Mouse (Mus musculus): Measurements from ENCODE around the gene Stk24.

Gene Stk24

GRCm38 (mm10) chr14:121314934-121315333 is 64.9 kb downstream of the Stk24 start:
- DNase-seq (ENCODE audit: low spot score), result no peak

- DNase-seq (ENCODE audit: low spot score), result no peak
Observed at GRCm38 (mm10) chr14:121313283-121313682, 66.5 kb downstream of the Stk24 start.

GRCm38 (mm10) chr14:121311083-121311482 is 68.7 kb downstream of the Stk24 start:
- DNase-seq (ENCODE audit: low spot score), result no peak

DNA sequence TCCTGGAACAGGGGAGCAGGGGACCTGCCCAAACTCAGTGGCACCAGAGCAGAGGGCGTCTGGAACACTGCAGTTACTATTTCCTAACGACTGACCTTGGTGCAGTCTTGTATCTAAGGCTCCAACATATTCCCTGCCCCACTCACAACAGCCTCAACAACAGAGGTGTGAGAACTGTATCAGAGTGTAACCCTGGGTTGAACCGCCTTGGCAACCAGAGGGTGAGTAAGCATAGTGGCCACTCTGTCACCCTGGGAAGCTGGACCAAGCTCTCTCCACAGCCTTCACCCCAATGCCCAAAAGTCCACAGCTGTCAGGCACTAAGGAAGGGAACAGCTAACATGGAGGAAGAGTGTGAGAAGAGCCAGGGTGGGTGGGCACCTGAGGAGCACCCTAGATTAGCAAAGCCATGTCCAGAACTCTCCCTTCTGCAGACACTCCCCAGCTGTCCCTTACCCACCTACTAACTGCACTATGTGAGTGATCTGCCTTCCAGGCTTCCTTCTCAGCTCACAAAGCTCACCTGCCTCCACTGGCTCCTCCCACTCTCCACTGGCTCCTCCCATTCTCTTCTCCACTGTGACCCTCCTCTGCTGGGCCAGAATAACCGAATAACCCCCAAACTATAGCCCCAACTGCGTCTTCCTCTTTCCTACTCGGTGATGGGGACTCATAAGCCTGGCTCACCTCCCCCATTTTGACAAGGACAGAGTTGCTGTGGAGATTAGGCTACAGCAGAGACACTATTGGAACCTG is 69.3 kb downstream of the Stk24 start:
- DNase-seq (ENCODE audit: low spot score), result peak; percentile 66

DNA sequence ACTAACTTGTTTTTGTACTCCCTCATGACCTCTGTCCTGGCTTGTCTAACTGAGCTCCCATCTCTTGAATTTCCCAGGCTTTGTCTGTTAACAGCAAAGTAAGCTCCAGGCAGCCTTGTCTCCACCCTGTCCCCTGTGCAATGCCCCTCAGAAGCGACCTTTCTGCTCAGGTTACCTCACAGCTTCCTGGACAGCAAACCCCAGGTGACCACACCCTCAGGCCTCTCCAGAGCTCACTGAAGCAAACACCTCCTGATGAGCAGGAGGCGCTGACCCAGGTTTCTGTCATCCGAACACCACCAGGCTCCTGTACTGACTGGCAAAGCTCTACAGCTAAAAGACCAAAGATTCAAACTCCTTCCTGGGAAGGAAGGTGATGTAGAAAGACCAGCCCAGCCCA is 69.9 kb downstream of the Stk24 start:
- DNase-seq (ENCODE audit: low spot score), result peak; percentile 50

DNA sequence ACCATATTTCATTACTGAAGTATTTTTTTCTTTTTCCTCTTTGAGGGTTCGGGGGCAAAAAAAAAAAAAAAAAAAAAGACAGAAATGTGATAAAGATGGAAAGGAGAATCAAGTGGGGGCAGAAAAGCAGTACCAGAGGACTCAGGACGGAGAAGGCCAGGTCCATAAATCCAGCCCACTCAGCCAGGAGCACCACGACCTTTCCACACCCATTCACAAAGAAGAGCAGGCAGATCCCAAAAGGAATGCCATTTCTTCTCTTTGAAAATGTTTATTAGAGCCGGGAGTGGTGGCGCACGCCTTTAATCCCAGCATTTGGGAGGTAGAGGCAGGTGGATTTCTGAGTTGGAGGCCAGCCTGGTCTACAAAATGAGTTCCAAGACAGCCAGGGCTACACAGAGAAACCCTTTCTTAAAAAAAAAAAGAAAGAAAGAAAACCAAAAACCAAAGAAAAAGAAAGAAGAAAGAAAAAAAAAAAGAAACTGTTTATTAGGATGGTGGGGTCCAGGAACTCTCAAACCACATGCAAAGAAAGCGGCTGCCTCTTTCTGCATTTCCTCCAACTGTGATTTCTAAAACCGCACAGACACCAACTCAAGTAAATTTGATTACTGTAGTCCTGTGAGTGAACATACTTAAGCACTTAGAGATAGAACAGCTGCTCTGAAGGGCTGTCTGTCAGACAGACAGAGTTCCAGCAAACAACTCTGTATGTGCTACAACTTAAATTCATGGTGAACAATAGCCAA is 74.3 kb downstream of the Stk24 start:
- no peak for DNase-seq (ENCODE audit: low spot score)

- DNase-seq (ENCODE audit: low spot score), result no peak
Observed at GRCm38 (mm10) chr14:121304523-121304922, 75.3 kb downstream of the Stk24 start.

DNA sequence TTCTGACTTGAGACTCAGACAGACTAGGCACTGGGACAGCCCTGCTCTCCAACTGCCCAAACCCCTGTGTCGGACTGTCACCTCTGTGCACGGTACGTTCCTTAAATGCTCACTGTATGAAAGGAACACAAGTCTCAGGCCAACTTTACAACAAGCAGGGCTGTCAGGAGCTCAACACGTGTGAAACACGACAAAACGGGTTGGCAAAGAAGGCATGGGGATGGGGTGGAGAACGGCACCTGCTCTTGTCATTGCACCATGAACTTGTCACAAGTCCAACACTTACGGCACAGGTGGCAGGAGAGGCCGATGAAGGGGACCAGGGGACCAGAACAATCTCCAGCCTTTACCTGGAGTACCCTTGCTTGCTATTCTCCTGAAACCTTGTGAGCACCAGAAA is 80.7 kb downstream of the Stk24 start:
- DNase-seq (ENCODE audit: low spot score), result no peak

GRCm38 (mm10) chr14:121298537-121298936 is 81.3 kb downstream of the Stk24 start:
- no peak for DNase-seq (ENCODE audit: low spot score)

DNA sequence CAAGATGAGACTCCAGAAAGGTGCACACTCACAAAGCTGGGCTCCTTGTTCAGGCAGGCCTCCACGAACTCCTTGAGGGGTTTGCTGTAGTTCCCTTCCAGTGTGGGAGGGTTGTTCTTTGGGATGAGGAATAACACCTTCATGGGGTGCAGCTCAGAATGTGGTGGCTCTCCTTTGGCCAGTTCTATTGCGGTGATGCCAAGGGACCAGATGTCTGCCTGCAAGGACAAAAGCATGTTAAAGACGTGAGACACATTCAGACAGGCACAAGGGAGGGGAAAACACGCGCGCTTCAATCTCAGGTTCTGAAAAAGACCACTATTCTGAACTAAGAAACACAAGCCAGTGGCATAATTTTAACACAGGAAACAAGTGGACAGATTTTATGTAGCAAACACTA is 82.7 kb downstream of the Stk24 start:
- no peak for DNase-seq (ENCODE audit: low spot score)

- no peak for DNase-seq (ENCODE audit: low spot score)
Observed at GRCm38 (mm10) chr14:121294484-121294883, 85.3 kb downstream of the Stk24 start.

DNA sequence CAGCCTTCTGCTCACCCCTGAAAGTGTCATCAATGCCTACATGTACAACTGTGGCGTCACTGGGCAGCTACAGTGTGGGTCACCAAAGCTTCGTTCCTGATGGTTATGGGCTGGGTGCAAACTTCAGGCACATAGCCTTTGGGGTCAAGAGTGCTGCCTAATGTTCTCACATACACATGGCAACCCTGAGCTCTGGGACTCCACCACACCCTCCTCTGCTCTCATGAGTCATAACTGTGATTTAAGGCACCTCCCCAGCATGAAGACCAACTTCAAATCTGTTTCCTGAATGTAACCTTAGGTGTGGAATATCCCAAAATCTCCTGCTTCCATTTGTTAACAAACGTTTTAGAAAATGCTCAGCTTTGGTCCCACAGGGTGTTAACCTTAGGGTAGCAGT is 87.4 kb downstream of the Stk24 start:
- DNase-seq (ENCODE audit: low spot score), result no peak

GRCm38 (mm10) chr14:121291881-121292280 is 87.9 kb downstream of the Stk24 start:
- DNase-seq (ENCODE audit: low spot score), result no peak

GRCm38 (mm10) chr14:121285379-121286120 is 94.3 kb downstream of the Stk24 start:
- no peak for DNase-seq (ENCODE audit: low spot score)

DNA sequence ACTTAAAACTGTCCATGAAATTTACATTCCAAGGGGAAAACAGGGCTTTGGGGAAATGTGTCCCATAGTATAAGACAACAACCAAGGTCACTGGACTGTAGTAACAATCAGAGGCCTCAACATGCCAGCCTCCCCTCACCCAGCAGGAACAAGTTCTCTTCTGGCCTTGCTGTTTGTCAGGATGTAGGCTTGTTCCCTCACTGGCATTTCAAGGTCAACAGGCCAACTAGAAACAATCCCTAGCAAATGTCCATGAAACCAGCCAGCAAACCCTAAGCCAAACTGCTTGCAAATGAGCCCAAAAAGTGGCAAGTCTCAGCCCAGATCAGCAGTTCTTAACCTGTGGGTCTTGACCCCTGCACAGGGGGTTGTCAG is 98.5 kb downstream of the Stk24 start:
- DNase-seq (ENCODE audit: low spot score), result no peak

- no peak for DNase-seq (ENCODE audit: low spot score)
Observed at GRCm38 (mm10) chr14:121280601-121281335, 99.0 kb downstream of the Stk24 start.

GRCm38 (mm10) chr14:121279106-121279505 is 100.7 kb downstream of the Stk24 start:
- DNase-seq (ENCODE audit: low spot score), result peak; percentile 87

- DNase-seq (ENCODE audit: low spot score), result no peak
Observed at GRCm38 (mm10) chr14:121276016-121276415, 103.8 kb downstream of the Stk24 start.

DNA sequence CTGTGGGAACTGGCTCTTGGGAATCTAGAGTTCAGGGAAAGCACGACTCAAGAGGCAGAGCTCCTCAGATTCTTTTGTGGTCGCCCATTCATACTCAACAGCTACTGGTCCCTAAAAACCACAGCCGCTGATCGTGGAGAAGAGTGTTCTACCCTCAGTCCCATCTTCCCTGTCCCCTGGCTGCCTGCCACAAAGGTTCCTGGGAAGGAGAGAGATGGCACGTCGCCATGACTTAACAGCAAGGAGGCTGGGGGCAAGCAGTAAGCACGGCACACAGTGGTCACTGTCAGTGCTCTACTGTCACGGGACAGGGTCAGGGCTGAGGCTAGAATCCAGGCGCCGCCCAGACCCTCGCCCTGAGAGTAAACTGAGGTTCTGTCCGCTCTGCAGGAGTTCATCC is 104.8 kb downstream of the Stk24 start:
- DNase-seq (ENCODE audit: low spot score), result no peak

GRCm38 (mm10) chr14:121270490-121270889 is 109.3 kb downstream of the Stk24 start:
- no peak for DNase-seq (ENCODE audit: low spot score)

GRCm38 (mm10) chr14:121267801-121268200 is 112.0 kb downstream of the Stk24 start:
- no peak for DNase-seq (ENCODE audit: low spot score)

DNA sequence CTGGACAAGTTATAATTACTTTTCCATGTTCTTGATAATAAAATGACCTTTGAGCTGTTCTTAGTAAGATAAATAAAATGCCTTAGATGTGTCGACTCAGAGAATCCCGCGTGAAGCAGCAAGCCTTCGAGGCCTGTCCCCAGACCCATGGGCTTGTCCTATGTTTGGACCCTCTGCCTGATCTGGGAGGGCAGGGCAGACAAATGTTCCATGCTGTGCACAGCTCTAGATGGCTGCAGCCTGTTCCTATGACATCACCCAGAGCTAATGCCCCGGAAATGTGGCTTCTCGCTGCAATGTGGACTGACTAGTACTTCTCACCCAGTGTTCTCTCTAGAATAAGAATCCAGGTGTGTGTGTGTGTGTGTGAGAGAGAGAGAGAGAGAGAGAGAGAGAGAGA is 115.4 kb downstream of the Stk24 start:
- no peak for DNase-seq (ENCODE audit: low spot score)
